Mouse (Mus musculus): ENCODE results near the gene Rab10. TPM values are rescaled to one million over a fixed set of nuclear protein-coding genes. Genes with fewer than 3 reads are reported as not detected.

The Rab10 gene
- polyA plus RNA-seq, 1 experiment = 50.2 TPM

GRCm38 (mm10) chr12:3265188-3265587 is 44.6 kb downstream of the Rab10 start:
- H3K27me3 ChIP-seq (ENCODE audit: control insufficient read depth, insufficient read depth, insufficient read length) = no peaks in the 10 kb centered on the region

DNA sequence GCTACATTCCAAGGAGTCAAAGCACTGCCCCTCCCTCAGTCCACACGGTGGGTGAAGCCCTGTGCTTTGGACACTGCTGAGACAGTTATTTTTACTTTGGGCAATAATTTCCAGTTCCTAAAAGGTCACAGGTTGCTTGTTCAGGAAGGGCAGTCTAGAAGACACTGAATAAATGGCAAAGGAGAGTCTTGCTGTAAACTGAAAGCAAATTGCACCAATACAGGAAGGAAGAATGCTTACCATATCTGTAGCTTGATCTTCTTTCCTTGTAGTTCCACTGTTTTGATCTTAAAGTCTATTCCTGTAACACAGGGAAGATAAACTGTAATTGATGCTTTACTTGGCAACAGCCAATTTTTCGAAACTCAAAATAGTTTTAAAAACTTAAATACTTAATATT is 45.3 kb downstream of the Rab10 start:
- no peak overlapping the region for H3ac ChIP-seq (ENCODE audit: control insufficient read depth, insufficient read length, low read depth)
- H3K27me3 ChIP-seq (ENCODE audit: control insufficient read depth, insufficient read depth, insufficient read length) = no peaks in the 10 kb centered on the region
- no peak overlapping the region for H3K4me3 ChIP-seq (ENCODE audit: insufficient read depth, poor library complexity, severe bottlenecking)
- TF ChIP-seq FOSL1 (IDR thresholded peaks at IDR 0.05; ENCODE audit: insufficient read depth, low read length, poor library complexity, severe bottlenecking) (no peak), MYOD1 (IDR thresholded peaks at IDR 0.05; ENCODE audit: control insufficient read depth, insufficient read length, low read depth) (no peak), MAX (IDR thresholded peaks at IDR 0.05) (no peak), MYOG (IDR thresholded peaks at IDR 0.05; ENCODE audit: control insufficient read depth, extremely low read depth, insufficient read length) (no peak), CTCF (IDR thresholded peaks at IDR 0.05; ENCODE audit: control insufficient read depth, insufficient read depth, insufficient read length) (no peak), CEBPB (IDR thresholded peaks at IDR 0.05; ENCODE audit: low read depth) (no peak), USF1 (IDR thresholded peaks at IDR 0.05; ENCODE audit: low read depth) (no peak)
- H3K36me3 ChIP-seq (ENCODE audit: control insufficient read depth, insufficient read depth) = peaks cover 52% of the 10 kb centered on the region
- peaks cover 86% of the 10 kb centered on the region for H3K79me3 ChIP-seq (ENCODE audit: low read depth)
- peaks cover 100% of the 10 kb centered on the region for H3K79me2 ChIP-seq (ENCODE audit: control insufficient read depth, insufficient read depth)

More at GRCm38 (mm10) chr12:3265188-3265587, 44.6 kb downstream of the Rab10 start:
- Histone ChIP-seq H3K36me3 (ENCODE audit: control insufficient read depth, insufficient read depth) (peaks cover 44% of the 10 kb centered on the region), H3K79me2 (ENCODE audit: control insufficient read depth, insufficient read depth) (peaks cover 100% of the 10 kb centered on the region), H3ac (ENCODE audit: control insufficient read depth, insufficient read length, low read depth) (no peak overlapping the region), H3K4me3 (ENCODE audit: insufficient read depth, poor library complexity, severe bottlenecking) (no peak overlapping the region), H3K79me3 (ENCODE audit: low read depth) (peaks cover 87% of the 10 kb centered on the region)
- TF ChIP-seq USF1 (IDR thresholded peaks at IDR 0.05; ENCODE audit: low read depth) (no peak), CEBPB (IDR thresholded peaks at IDR 0.05; ENCODE audit: low read depth) (no peak), FOSL1 (IDR thresholded peaks at IDR 0.05; ENCODE audit: insufficient read depth, low read length, poor library complexity, severe bottlenecking) (no peak), MYOG (IDR thresholded peaks at IDR 0.05; ENCODE audit: control insufficient read depth, extremely low read depth, insufficient read length) (no peak), CTCF (IDR thresholded peaks at IDR 0.05; ENCODE audit: control insufficient read depth, insufficient read depth, insufficient read length) (no peak), MAX (IDR thresholded peaks at IDR 0.05) (no peak), MYOD1 (IDR thresholded peaks at IDR 0.05; ENCODE audit: control insufficient read depth, insufficient read length, low read depth) (no peak)

GRCm38 (mm10) chr12:3261596-3261995 is 48.2 kb downstream of the Rab10 start:
- Histone ChIP-seq H3K79me3 (ENCODE audit: low read depth) (peaks cover 76% of the 10 kb centered on the region), H3K27me3 (ENCODE audit: control insufficient read depth, insufficient read depth, insufficient read length) (no peaks in the 10 kb centered on the region), H3ac (ENCODE audit: control insufficient read depth, insufficient read length, low read depth) (no peak overlapping the region), H3K36me3 (ENCODE audit: control insufficient read depth, insufficient read depth) (peaks cover 73% of the 10 kb centered on the region), H3K79me2 (ENCODE audit: control insufficient read depth, insufficient read depth) (peaks cover 99% of the 10 kb centered on the region), H3K4me3 (ENCODE audit: insufficient read depth, poor library complexity, severe bottlenecking) (no peak overlapping the region)
- TF ChIP-seq MYOD1 (IDR thresholded peaks at IDR 0.05; ENCODE audit: control insufficient read depth, insufficient read length, low read depth) (no peak), MAX (IDR thresholded peaks at IDR 0.05) (no peak), CTCF (IDR thresholded peaks at IDR 0.05; ENCODE audit: control insufficient read depth, insufficient read depth, insufficient read length) (no peak), FOSL1 (IDR thresholded peaks at IDR 0.05; ENCODE audit: insufficient read depth, low read length, poor library complexity, severe bottlenecking) (no peak), MYOG (IDR thresholded peaks at IDR 0.05; ENCODE audit: control insufficient read depth, extremely low read depth, insufficient read length) (no peak), CEBPB (IDR thresholded peaks at IDR 0.05; ENCODE audit: low read depth) (no peak), USF1 (IDR thresholded peaks at IDR 0.05; ENCODE audit: low read depth) (no peak)

- H3K4me3 ChIP-seq (ENCODE audit: insufficient read depth, poor library complexity, severe bottlenecking) = no peak overlapping the region
- TF ChIP-seq MYOG (IDR thresholded peaks at IDR 0.05; ENCODE audit: control insufficient read depth, extremely low read depth, insufficient read length) (no peak), CTCF (IDR thresholded peaks at IDR 0.05; ENCODE audit: control insufficient read depth, insufficient read depth, insufficient read length) (no peak)
- H3K36me3 ChIP-seq (ENCODE audit: control insufficient read depth, insufficient read depth) = peaks cover 72% of the 10 kb centered on the region
- peaks cover 43% of the 10 kb centered on the region for H3K79me3 ChIP-seq (ENCODE audit: low read depth)
- H3K27me3 ChIP-seq (ENCODE audit: control insufficient read depth, insufficient read depth, insufficient read length) = no peaks in the 10 kb centered on the region
- peaks cover 83% of the 10 kb centered on the region for H3K79me2 ChIP-seq (ENCODE audit: control insufficient read depth, insufficient read depth)
- no peak overlapping the region for H3ac ChIP-seq (ENCODE audit: control insufficient read depth, insufficient read length, low read depth)
Measured at GRCm38 (mm10) chr12:3255966-3256365, 53.8 kb downstream of the Rab10 start.

GRCm38 (mm10) chr12:3255435-3255834 is 54.3 kb downstream of the Rab10 start:
- H3K4me3 ChIP-seq (ENCODE audit: insufficient read depth, poor library complexity, severe bottlenecking) = no peak overlapping the region
- peaks cover 38% of the 10 kb centered on the region for H3K79me3 ChIP-seq (ENCODE audit: low read depth)
- no peaks in the 10 kb centered on the region for H3K27me3 ChIP-seq (ENCODE audit: control insufficient read depth, insufficient read depth, insufficient read length)
- TF ChIP-seq CEBPB (IDR thresholded peaks at IDR 0.05; ENCODE audit: low read depth) (no peak), CTCF (IDR thresholded peaks at IDR 0.05; ENCODE audit: control insufficient read depth, insufficient read depth, insufficient read length) (no peak), USF1 (IDR thresholded peaks at IDR 0.05; ENCODE audit: low read depth) (no peak), MAX (IDR thresholded peaks at IDR 0.05) (no peak), MYOD1 (IDR thresholded peaks at IDR 0.05; ENCODE audit: control insufficient read depth, insufficient read length, low read depth) (no peak), MYOG (IDR thresholded peaks at IDR 0.05; ENCODE audit: control insufficient read depth, extremely low read depth, insufficient read length) (no peak), FOSL1 (IDR thresholded peaks at IDR 0.05; ENCODE audit: insufficient read depth, low read length, poor library complexity, severe bottlenecking) (no peak)
- peaks cover 81% of the 10 kb centered on the region for H3K79me2 ChIP-seq (ENCODE audit: control insufficient read depth, insufficient read depth)
- peaks cover 72% of the 10 kb centered on the region for H3K36me3 ChIP-seq (ENCODE audit: control insufficient read depth, insufficient read depth)
- H3ac ChIP-seq (ENCODE audit: control insufficient read depth, insufficient read length, low read depth) = no peak overlapping the region

- Histone ChIP-seq H3ac (ENCODE audit: control insufficient read depth, insufficient read length, low read depth) (no peak overlapping the region), H3K79me2 (ENCODE audit: control insufficient read depth, insufficient read depth) (peaks cover 74% of the 10 kb centered on the region), H3K27me3 (ENCODE audit: control insufficient read depth, insufficient read depth, insufficient read length) (no peaks in the 10 kb centered on the region), H3K4me3 (ENCODE audit: insufficient read depth, poor library complexity, severe bottlenecking) (no peak overlapping the region), H3K36me3 (ENCODE audit: control insufficient read depth, insufficient read depth) (peaks cover 75% of the 10 kb centered on the region), H3K79me3 (ENCODE audit: low read depth) (peaks cover 22% of the 10 kb centered on the region)
- TF ChIP-seq MAX (IDR thresholded peaks at IDR 0.05) = no peak
- TF ChIP-seq FOSL1 (IDR thresholded peaks at IDR 0.05; ENCODE audit: insufficient read depth, low read length, poor library complexity, severe bottlenecking) = no peak
- TF ChIP-seq MYOG (IDR thresholded peaks at IDR 0.05; ENCODE audit: control insufficient read depth, extremely low read depth, insufficient read length) = no peak
- TF ChIP-seq CTCF (IDR thresholded peaks at IDR 0.05; ENCODE audit: control insufficient read depth, insufficient read depth, insufficient read length) = no peak
- TF ChIP-seq MYOD1 (IDR thresholded peaks at IDR 0.05; ENCODE audit: control insufficient read depth, insufficient read length, low read depth) = no peak
- no peak for TF ChIP-seq CEBPB (IDR thresholded peaks at IDR 0.05; ENCODE audit: low read depth)
Measured at GRCm38 (mm10) chr12:3253591-3253990, 56.2 kb downstream of the Rab10 start.
